In the genomic region with DNA sequence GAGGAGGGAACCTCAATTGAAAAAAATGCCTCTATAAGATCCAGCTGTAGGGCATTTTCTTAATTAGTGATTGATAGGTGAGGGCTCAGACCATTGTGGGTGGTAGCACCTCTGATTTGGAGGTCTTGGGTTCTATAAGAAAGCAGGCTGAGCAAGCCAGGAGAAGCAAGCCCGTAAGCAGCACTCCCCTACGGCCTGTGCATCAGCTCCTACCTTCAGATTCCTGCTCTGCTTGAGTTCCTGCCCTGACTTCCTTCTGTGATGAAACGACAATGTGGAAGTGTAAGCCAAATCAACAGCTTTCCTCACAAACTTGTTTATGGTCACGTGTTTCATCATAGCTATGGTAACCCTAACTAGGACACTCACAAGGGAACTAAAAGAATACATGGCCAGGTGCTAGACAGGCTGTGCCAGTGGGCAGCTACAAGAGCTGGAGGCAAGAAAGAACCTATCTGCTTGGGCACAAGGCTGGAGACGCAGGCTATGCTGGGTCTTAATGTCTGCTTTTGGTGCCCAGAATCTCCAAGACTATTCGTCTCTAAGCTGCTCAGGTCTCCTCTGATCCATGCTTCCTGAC, we compare ENCODE assay signal across 17 mouse cellular contexts. TPM values are rescaled to one million over a fixed set of nuclear protein-coding genes. Genes with fewer than 3 reads are reported as not detected.
DNase-seq lines count a peak whose midpoint lies in the region; ATAC-seq and TF ChIP-seq lines count a peak whose summit lies in the region.
"Had no signal": no experiment of that assay in that cellular context is flagged by ENCODE, and none has a peak within 500 bp of the region (broad histone marks: within the 10 kb centered on the region; RNA-seq: fewer than 3 reads in every experiment).

No protein-coding gene starts in this region.

- H3K27me3 ChIP-seq in heart, embryonic 15.5 days = no peaks in the 10 kb centered on the region
- no peaks in the 10 kb centered on the region for H3K27me3 ChIP-seq in stomach, postnatal 0 days (ENCODE audit: control insufficient read depth, insufficient read depth, low read length)
- H3K27me3 ChIP-seq: embryonic facial prominence, embryonic 13.5 days; midbrain, embryonic 12.5 days had no signal

- no peak for TF ChIP-seq CTCF in lung, adult 2 months (IDR thresholded peaks at IDR 0.05; ENCODE audit: insufficient read depth, low read length)
- TF ChIP-seq CTCF in stomach, postnatal 0 days (IDR thresholded peaks at IDR 0.05; ENCODE audit: low read depth) = no peak

- peaks cover 13% of the 10 kb centered on the region; the same call in 1 of the 2 replicates for H3K4me1 ChIP-seq in heart, embryonic 15.5 days (replicated peaks)
- H3K4me1 ChIP-seq in lung, adult 2 months (ENCODE audit: control insufficient read depth, insufficient read depth, low read length) = no peaks in the 10 kb centered on the region
- H3K4me1 ChIP-seq in stomach, postnatal 0 days (replicated peaks; ENCODE audit: control insufficient read depth, insufficient read depth) = no peaks in the 10 kb centered on the region
- H3K4me1 ChIP-seq: midbrain, embryonic 12.5 days had no signal

- ATAC-seq in heart, embryonic 15.5 days (replicated peaks; ENCODE audit: insufficient number of reproducible peaks, insufficient read depth, low FRiP score, low read depth) = no peak
- no peak for ATAC-seq in stomach, postnatal 0 days (ENCODE audit: low FRiP score, low TSS enrichment)

- H3K9ac ChIP-seq in heart, embryonic 15.5 days = no peak overlapping the region
- H3K9ac ChIP-seq in stomach, postnatal 0 days (ENCODE audit: low read length) = no peak overlapping the region
- H3K9ac ChIP-seq: embryonic facial prominence, embryonic 13.5 days; midbrain, embryonic 12.5 days had no signal

- intact Hi-C loops in heart, postnatal 14 days (cut with DNase I) = no loop called here

- H3K27ac ChIP-seq in heart, embryonic 15.5 days = peak overlapping the region; percentile 42; the same call in 1 of the 2 replicates
- H3K27ac ChIP-seq in stomach, postnatal 0 days (replicated peaks) = no peak overlapping the region
- H3K27ac ChIP-seq: embryonic facial prominence, embryonic 13.5 days; layer of hippocampus, adult 2 months; midbrain, embryonic 12.5 days had no signal

- H3K4me3 ChIP-seq in heart, embryonic 15.5 days = no peak overlapping the region
- H3K4me3 ChIP-seq in lung, adult 2 months (replicated peaks; ENCODE audit: extremely low read depth, low read depth, low read length) = no peak overlapping the region
- H3K4me3 ChIP-seq in stomach, postnatal 0 days (ENCODE audit: low read depth, low read length) = no peak overlapping the region
- H3K4me3 ChIP-seq: embryonic facial prominence, embryonic 13.5 days; layer of hippocampus, adult 2 months; midbrain, embryonic 12.5 days had no signal

- no peak overlapping the region for H3K4me2 ChIP-seq in heart, embryonic 15.5 days
- no peak overlapping the region for H3K4me2 ChIP-seq in stomach, postnatal 0 days (replicated peaks; ENCODE audit: low read depth)
- H3K4me2 ChIP-seq: embryonic facial prominence, embryonic 13.5 days; midbrain, embryonic 12.5 days had no signal

- no peaks in the 10 kb centered on the region for H3K9me3 ChIP-seq in heart, embryonic 15.5 days (replicated peaks)
- no peaks in the 10 kb centered on the region for H3K9me3 ChIP-seq in stomach, postnatal 0 days (ENCODE audit: control insufficient read depth, low read length)
- H3K9me3 ChIP-seq: embryonic facial prominence, embryonic 13.5 days; midbrain, embryonic 12.5 days had no signal

- H3K36me3 ChIP-seq in heart, embryonic 15.5 days = no peaks in the 10 kb centered on the region
- no peaks in the 10 kb centered on the region for H3K36me3 ChIP-seq in stomach, postnatal 0 days (ENCODE audit: control insufficient read depth, insufficient read depth, low read length)
- H3K36me3 ChIP-seq: embryonic facial prominence, embryonic 13.5 days; midbrain, embryonic 12.5 days had no signal

- DNase-seq in cerebellum, adult 9-11 months = peak; percentile 15
- DNase-seq in cerebellum, adult 11-12 months = no peak
- no peak for DNase-seq in heart, postnatal 14 days
- DNase-seq in lung, postnatal 36 days = peak; percentile 40
- no peak for DNase-seq in lung, adult 2 months
- peak; percentile 5 for DNase-seq in stomach, postnatal 0 days (ENCODE audit: low spot score)
- DNase-seq in Muller cell, postnatal 12 days (ENCODE audit: inconsistent ontology term) = no peak
- DNase-seq: adrenal gland, postnatal 14 days; gastrocnemius, postnatal 36 days; lung, postnatal 10 days had no signal

- TF ChIP-seq POLR2A in lung, adult 2 months (IDR thresholded peaks at IDR 0.05; ENCODE audit: borderline replicate concordance, extremely low read depth, low read depth, low read length) = no peak

- whole genome bisulfite sequencing in heart, embryonic 15.5 days = 71% methylated on average over 6 of the region's 6 CpGs
- WGBS in lung, adult 2 months = 69% methylated on average over 6 of the region's 6 CpGs
- WGBS in stomach, postnatal 0 days = 70% methylated on average over 6 of the region's 6 CpGs

- no peak for TF ChIP-seq EP300 in stomach, postnatal 0 days (optimal IDR thresholded peaks at IDR 0.05)

RNA-seq across cellular contexts. Expression of a gene that starts 7.5 kb away (rescaled TPM):
- polyA plus RNA-seq in heart, embryonic 15.5 days (2015; fragmentation: Nextera tagmentation; extraction: Ambion mirVana) = 16.8 and 16.9 TPM in 2 replicates
- total RNA-seq in heart, postnatal 14 days (2021) = 1 to 10 TPM; 5.7 to 7.8 TPM
- polyA plus RNA-seq in lung, adult 2 months (2012; rRNA removed) = 3.1 and 223 TPM in 2 replicates
- polyA plus RNA-seq in stomach, postnatal 0 days (2015; fragmentation: Nextera tagmentation; extraction: Ambion mirVana) = 19.1 and 19.6 TPM in 2 replicates
- total RNA-seq: layer of hippocampus, adult 2 months had no signal

RNA-seq across cellular contexts. Expression of a gene that starts 11.5 kb away (rescaled TPM):
- polyA plus RNA-seq in heart, embryonic 15.5 days (2015; fragmentation: Nextera tagmentation; extraction: Ambion mirVana) = 49.6 and 83.5 TPM in 2 replicates
- 10 to 100 TPM; 63.5 to 77.2 TPM for total RNA-seq in heart, postnatal 14 days (2021)
- polyA plus RNA-seq in lung, adult 2 months (2012; rRNA removed) = 131 and 188 TPM in 2 replicates
- polyA plus RNA-seq in stomach, postnatal 0 days (2015; fragmentation: Nextera tagmentation; extraction: Ambion mirVana) = 107 and 110 TPM in 2 replicates

RNA-seq across cellular contexts. Expression of a gene that starts 14.5 kb away (rescaled TPM):
- 0.48 and 1.7 TPM in 2 replicates for polyA plus RNA-seq in heart, embryonic 15.5 days (2015; fragmentation: Nextera tagmentation; extraction: Ambion mirVana)
- total RNA-seq in heart, postnatal 14 days (2021) = not detected
- 0.19 and 8.6 TPM in 2 replicates for polyA plus RNA-seq in lung, adult 2 months (2012; rRNA removed)
- polyA plus RNA-seq in stomach, postnatal 0 days (2015; fragmentation: Nextera tagmentation; extraction: Ambion mirVana) = 70.7 and 78.9 TPM in 2 replicates
- total RNA-seq: adrenal gland, postnatal 14 days; gastrocnemius, postnatal 36 days; hematopoietic stem cell, adult 5-6 weeks; layer of hippocampus, adult 2 months; left cerebral cortex, postnatal 10 days had no signal
- polyA plus RNA-seq: frontal cortex, adult 2 months had no signal

RNA-seq across cellular contexts. Expression of a gene that starts 49.5 kb away (rescaled TPM):
- 4.6 and 4.8 TPM in 2 replicates for polyA plus RNA-seq in heart, embryonic 15.5 days (2015; fragmentation: Nextera tagmentation; extraction: Ambion mirVana)
- total RNA-seq in heart, postnatal 14 days (2021) = 1 to 10 TPM; 1.2 to 1.4 TPM
- polyA plus RNA-seq in lung, adult 2 months (2012; rRNA removed) = 4.1 and 64.7 TPM in 2 replicates
- polyA plus RNA-seq in stomach, postnatal 0 days (2015; fragmentation: Nextera tagmentation; extraction: Ambion mirVana) = 8.0 and 11.7 TPM in 2 replicates
- total RNA-seq: layer of hippocampus, adult 2 months; left cerebral cortex, postnatal 10 days had no signal

Comparison
In these comparisons a context has a peak if more than half of its experiments do, and no peak if none do; other contexts are left out.
1. DNase-seq: peak in cerebellum, adult 9-11 months (single experiment), lung, postnatal 36 days (single experiment) and stomach, postnatal 0 days (single experiment); none in cerebellum, adult 11-12 months (single experiment), heart, postnatal 14 days (0 of 2), lung, adult 2 months (single experiment) and Muller cell, postnatal 12 days (single experiment).